Mouse (Mus musculus): Measurements from ENCODE around the gene Sec14l5.

Sec14l5 gene

DNA sequence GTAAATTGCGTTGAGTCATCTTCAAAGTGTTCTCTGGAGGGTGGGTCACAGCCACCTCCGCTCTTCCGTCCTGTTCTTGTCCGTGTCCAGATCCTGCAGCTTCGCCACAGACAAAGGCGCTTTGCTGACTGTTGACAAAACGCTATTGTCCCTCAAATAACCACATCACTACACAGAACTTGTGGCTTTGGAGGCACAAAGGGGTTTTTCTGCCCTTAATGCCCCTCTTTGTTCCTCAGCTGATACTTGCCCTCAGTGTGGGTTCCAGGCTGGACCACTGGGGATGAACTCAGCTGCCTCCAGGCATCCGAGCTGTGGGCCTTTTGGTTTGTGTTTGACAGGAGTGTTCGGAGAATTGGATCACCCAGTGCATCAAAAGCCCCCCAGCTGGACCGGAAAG, 3.6 kb downstream of the Sec14l5 start:
- in situ Hi-C loops (cut with MboI; ENCODE audit: unreplicated experiment in 2 of 2): loop anchor here in 1 of 2 experiments (5.0 kb wide), 1 partner anchor 42 kb away; no protein-coding TSS in a partner anchor

DNA sequence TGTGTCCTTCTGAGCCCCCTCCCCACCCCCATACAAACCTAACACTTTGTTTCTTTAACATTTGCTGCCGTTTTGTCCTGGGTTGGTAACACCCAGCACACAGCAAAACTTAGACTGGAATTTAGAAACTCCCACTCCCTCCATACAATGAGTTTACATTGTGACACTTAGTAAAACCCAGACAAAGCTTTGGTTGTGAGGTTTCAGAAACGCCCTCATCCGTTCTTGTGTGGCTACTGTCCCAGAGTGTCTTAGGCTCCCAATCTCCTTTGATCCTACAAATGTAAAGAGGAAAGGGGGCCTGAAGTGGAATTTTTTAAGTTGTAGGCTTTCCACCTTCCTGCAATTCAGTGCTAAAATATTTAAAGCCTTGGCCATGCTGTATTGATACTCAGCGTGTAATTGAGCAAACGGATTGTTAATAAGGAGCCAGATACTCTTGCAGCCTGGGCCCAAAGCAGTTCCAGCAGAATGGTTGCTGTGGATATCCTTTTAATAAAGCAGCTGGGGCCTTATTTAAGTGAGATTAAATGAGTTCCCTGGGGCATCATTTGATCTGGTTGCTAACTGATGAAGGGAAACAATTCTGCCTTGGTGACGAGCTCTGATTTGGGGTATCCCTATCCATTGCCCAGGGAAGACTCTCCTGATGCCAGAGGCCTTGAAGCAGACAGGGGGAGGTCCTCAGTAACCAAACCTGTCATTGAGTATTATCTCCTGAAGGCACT, 6.6 kb downstream of the Sec14l5 start:
- in situ Hi-C loops (cut with MboI; ENCODE audit: unreplicated experiment in 2 of 2): loop anchor here in 1 of 2 experiments (5.0 kb wide), 1 partner anchor 39 kb away; no protein-coding TSS in a partner anchor

DNA sequence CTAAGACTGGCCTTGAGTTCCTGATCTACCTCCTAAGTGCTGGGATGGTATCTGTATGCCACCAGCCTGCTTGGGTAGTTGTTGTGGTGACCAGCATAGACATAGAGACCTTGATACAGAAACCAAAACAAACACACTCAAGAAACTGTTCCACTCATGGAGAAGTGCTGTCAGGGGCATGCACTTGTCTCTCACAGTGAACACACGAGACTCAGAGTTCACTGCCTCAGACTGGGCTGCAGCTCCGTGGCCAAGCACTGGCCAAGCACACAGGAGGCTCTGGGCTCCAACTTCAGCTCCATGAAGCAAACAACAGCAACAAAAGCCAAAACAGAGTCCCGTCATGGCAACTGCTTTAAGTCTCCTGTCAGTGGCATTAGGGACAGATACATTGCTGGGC, 8.1 kb downstream of the Sec14l5 start:
- in situ Hi-C loops (cut with MboI; ENCODE audit: unreplicated experiment in 2 of 2): no loop called here

DNA sequence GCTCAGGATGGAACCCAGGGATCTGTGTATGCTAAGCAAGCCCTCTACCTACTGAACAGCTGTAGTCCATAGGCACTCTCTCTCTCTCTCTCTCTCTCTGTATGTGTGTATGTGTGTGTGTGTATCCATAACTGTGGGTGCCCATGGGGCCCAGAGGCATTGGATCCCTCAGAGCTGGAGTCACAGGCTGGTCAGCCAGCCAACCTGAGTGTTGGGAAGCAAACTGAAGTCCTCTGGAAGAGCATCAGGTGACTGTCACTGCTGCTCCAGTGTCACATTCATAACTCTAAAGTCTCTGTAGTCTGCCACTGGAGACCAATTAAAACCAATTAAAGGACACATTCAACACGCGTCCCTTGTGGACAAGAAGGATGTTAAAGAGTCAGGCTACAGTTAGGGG, 9.6 kb downstream of the Sec14l5 start:
- in situ Hi-C loops (cut with MboI; ENCODE audit: unreplicated experiment in 2 of 2): no loop called here

DNA sequence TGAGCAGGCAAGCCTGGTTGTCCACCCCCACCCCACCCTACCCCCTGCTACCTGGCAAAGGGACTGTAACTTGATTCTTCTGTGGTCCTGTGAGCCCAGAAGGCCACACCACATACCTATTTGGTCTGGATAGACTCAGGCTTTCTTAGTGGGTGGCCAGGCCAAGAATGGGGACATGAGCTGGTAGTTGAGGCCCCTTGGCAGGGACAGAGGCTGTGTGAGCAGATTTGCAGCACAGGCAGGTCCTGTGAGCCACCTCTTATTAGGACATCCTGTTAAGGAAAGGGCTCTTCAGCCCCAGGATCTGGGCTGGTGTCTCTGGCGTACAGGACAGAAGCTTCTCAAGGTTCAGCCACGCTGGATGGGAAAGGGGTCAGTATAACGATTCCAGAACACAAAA, 10.2 kb downstream of the Sec14l5 start:
- in situ Hi-C loops (cut with MboI; ENCODE audit: unreplicated experiment in 2 of 2): no loop called here

DNA sequence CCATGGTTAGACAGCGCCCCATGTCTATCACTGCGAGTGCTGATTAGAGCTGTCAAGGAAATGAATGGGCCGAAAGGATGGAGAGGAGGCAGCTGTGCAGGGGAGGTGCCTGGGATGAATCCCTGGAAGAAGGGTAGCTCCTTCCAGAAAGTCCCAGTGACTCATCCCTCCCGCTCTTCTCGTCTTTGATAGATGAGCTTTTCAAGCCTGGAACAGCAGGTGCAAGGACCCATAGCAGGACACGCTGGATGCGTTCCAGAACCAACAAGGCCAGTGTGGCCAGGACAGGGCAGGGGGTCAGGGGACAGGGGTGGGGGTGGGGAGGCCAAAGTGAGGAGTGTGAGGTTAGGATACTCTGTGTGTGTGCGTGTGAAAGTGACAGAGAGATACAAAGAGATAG, 12.3 kb downstream of the Sec14l5 start:
- in situ Hi-C loops (cut with MboI; ENCODE audit: unreplicated experiment in 2 of 2): no loop called here

DNA sequence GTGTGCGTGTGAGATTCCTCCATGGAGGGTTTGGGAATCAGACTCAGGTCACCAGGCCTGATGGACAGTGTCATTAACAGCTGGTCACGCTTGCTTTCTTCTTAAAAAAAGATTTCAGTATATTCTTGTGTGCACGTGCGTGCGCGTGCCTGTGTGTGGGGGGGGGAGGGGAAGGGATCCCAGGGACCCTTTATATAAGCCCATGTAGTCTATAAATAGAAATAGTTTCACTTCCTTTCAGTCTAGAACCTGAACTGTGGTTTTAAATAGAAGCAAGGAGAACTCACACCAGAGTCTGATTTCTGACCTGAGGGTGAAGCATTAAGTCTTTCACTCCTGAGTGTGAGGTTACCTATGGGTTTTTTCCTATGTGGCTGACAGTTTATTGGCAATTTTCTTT, 17.4 kb downstream of the Sec14l5 start:
- in situ Hi-C loops (cut with MboI; ENCODE audit: unreplicated experiment in 2 of 2): no loop called here

DNA sequence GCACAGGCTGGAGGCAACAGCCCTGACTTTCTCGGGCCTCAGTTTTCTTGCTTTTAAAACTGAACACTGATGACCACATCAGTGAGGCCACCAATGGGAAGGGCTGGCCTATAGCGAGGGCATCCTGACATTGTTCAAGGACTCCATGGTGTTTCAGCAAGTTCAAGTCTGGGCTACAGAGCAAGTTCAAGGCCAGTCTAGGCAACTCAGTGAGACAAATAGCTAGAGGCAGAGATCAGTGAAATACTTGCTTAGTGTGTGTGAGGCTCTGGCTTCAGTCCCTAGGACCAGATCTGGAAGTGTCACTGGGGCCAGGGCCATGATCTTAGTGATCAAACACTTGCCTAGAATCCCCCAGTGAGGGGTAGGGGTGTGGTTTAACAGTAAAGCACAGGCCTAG, 21.1 kb downstream of the Sec14l5 start:
- in situ Hi-C loops (cut with MboI; ENCODE audit: unreplicated experiment in 2 of 2): no loop called here

DNA sequence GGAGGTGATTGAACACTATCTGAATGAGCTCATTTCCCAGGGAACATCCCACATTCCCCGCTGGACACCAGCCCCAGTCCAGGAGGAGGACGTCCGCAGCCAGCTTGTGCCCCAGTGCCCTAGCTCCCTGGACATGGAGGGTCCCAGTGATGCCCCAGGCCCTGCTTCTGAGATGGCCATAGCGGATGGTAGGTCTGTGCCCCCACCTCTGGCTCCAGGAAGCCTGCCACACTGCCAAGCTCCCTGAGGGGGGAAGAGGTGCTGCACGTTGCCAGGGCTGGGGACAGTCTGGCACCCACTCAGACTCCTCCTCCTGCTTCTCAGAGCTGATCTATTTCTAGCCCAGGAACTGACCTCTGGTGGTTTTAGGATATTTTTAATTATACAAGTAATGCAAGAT, 21.9 kb downstream of the Sec14l5 start:
- in situ Hi-C loops (cut with MboI; ENCODE audit: unreplicated experiment in 2 of 2): no loop called here

DNA sequence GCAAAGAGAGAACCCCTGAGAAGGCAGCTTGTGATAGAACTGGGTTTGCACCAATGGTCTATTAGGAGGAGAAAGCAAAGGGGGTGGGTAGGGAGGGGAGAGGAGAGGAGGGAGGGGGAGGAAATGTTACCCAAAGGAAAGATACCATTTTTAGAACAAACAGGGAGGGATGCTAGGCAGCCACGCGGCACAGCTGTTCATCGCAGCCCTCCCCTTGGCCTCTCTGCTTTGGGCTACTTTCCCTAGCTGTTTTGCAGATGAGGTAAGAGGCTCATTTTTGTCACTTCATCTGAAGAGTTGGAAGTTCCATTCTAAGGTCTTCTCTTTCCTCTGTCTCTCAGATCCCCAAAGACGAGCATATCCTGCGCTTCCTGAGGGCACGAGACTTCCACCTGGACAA, 25.7 kb downstream of the Sec14l5 start:
- in situ Hi-C loops (cut with MboI; ENCODE audit: unreplicated experiment in 2 of 2): no loop called here

DNA sequence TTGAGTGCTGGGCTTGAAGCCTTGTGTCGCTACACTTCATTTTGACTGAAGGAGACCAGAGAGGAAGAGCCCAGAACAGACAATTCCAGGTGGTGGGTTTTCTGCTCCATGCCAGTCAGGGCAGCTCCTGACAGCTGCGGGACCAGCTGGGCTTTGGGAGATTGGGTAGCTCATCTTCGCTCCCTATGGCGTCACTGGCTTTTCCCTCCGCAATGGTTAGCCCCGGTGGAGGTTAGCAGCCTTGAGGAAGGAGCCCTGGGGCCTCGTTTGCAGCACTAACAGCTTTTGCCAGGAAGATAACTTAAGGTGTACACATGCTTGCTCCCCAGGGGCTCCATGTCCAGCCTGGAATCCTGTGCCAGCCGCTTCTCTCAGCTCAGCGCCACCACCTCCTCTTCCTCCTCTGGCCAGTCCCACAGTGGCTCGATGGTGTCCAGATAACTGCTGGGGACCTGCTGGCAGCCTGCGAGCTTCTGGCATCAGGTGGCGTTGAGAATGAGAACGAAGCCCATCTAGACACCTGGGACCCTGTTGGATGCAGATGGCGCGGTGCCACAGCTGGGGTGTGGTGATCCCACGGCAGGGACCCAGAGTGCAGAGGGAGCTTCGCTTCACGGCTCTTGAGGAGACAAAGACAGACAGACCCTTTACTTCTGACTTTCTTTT, 36.5 kb downstream of the Sec14l5 start:
- in situ Hi-C loops (cut with MboI; ENCODE audit: unreplicated experiment in 2 of 2): no loop called here

DNA sequence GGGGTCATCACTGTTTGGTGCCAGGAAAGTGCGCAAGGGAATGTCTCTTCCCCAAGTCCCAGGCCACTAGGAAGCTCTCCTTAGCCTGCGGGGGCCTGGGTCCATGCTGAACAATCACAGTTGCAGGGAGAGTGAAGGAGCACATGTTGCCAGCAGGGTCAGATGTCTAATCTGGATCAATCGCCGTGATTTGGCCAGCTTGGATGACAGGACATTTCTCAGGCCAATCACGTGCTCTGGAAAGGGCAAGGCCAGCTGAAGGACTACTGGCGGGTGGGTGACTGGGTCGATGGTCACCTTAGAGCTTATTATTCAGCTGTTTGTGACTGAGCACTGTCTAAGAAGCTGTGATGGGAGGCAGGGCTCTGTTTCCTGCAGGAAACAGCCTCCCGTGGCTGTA, 37.2 kb downstream of the Sec14l5 start:
- in situ Hi-C loops (cut with MboI; ENCODE audit: unreplicated experiment in 2 of 2): no loop called here

DNA sequence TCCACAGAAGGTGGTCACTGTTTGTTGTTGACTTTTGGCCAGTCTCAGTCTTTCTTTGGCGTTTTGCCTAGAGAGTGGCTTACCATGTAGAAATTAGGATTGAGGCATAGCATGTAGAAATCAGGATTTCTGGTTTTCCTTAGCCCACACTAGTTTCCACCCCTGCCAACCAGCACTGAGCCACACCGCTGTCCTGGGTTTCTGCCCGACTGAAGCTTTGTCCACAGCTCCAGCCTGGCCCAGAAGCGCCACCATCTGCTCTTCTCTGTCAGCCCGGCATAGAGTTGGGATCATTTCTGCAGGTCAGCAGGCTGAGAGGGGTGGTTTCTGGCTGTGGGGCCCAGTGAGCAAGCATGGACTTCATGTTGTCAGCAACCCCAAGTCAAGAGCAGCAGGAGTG, 38.0 kb downstream of the Sec14l5 start:
- in situ Hi-C loops (cut with MboI; ENCODE audit: unreplicated experiment in 2 of 2): no loop called here

DNA sequence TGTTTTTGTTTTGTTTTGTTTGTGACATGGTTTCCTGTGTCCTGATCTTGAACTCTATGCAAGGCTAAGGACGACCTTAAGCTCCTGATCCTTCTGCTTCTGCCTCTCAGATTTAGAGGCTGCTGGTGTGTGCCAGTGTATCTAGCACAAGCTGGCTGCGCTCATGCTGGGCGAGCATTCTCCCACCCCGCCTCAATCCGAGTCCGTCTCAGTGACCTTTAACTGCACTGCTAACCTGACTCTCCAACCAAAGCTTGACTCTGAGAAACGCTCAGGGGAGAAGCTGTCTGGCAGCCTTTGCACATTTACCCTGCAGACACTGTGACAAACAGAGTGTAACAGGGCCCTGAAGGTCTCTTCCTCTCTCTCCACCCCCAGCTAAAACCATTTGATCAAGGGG, 38.8 kb downstream of the Sec14l5 start:
- in situ Hi-C loops (cut with MboI; ENCODE audit: unreplicated experiment in 2 of 2): no loop called here

DNA sequence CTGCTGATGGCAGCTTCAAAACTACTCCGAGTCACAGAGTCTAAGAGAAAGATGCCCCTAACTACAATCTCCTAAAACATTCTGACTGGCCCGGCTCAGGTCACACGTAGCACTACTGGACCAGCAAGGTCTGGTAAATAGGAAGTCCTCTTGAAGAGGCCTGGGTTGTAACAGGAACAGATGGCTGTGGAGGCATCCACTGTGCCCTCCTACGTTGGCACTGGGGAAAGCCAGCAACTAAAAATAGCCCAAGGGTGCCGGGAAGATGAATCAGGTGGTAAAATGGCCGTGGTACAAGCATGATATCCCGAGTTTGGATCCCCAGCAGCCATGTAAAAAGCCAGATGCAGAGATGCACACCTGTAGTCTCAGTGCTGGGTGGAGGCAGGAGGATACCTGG, 39.3 kb downstream of the Sec14l5 start:
- in situ Hi-C loops (cut with MboI; ENCODE audit: unreplicated experiment in 2 of 2): no loop called here

DNA sequence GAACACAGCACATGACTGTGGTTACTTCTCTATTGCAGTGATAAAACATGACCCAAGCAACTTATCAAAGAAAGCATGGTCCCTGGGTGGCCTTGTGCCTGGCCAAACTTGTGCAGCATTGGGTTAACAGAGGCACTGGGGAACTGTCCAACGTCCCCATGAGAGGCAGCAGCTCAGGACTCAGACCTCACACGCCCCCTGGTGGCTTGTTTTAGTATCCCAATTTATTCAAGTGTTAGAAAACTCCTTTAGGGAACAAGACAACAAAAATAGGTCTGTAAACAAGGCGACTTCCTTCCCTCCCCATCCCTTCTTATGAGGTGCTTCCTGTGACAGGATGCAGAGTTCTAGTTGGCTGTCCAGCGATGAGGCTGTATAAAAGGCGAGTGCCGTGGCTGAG, 48.2 kb downstream of the Sec14l5 start:
- in situ Hi-C loops (cut with MboI; ENCODE audit: unreplicated experiment in 2 of 2): loop anchor here in 1 of 2 experiments (10.0 kb wide), 1 partner anchor 140 kb away; the partner anchor contains the start of gene Ubn1

DNA sequence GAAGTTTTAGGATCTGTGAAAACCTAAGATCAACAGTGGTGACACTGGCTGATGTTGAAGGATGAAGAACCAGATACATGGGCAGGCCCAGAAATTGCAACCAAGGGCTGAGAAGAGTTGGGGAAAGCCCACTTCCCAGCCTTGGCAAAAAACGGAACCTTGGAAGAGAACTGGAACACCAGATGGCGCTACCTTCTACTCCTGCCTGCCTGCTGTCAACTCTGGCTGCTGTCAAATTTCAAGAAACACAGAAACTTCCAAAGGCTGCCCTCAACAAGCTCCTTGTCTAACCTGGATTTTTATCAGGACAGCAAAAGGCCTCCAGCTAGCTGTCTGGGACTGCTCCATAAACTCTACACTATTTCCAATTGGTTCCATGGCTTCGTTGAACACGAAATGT, 55.8 kb downstream of the Sec14l5 start:
- in situ Hi-C loops (cut with MboI; ENCODE audit: unreplicated experiment in 2 of 2): loop anchor here (5.0 to 10.0 kb wide), 2 partner anchors 40 to 1272 kb away; no protein-coding TSS in a partner anchor

DNA sequence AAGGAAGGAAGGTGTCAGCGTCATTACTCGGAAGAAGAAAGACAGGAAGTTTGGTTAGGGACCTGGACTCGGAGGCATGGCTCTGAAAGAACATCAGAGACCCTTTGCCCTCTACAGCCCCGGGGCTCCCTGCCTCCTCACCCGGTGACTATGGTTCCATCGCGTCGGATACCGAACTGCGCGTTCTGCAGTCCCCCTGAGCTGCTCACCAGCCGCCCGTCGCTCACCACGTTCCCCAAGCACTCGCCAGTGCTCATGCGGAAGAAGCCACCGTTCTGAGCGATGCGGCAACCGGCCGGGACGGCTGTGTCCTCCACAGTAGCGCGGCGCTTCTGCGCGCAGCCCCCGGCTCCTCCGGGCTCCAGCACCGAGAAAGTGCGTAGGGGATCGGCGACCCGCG, 56.3 kb downstream of the Sec14l5 start:
- in situ Hi-C loops (cut with MboI; ENCODE audit: unreplicated experiment in 2 of 2): loop anchor here (5.0 to 10.0 kb wide), 2 partner anchors 39 to 1272 kb away; no protein-coding TSS in a partner anchor

DNA sequence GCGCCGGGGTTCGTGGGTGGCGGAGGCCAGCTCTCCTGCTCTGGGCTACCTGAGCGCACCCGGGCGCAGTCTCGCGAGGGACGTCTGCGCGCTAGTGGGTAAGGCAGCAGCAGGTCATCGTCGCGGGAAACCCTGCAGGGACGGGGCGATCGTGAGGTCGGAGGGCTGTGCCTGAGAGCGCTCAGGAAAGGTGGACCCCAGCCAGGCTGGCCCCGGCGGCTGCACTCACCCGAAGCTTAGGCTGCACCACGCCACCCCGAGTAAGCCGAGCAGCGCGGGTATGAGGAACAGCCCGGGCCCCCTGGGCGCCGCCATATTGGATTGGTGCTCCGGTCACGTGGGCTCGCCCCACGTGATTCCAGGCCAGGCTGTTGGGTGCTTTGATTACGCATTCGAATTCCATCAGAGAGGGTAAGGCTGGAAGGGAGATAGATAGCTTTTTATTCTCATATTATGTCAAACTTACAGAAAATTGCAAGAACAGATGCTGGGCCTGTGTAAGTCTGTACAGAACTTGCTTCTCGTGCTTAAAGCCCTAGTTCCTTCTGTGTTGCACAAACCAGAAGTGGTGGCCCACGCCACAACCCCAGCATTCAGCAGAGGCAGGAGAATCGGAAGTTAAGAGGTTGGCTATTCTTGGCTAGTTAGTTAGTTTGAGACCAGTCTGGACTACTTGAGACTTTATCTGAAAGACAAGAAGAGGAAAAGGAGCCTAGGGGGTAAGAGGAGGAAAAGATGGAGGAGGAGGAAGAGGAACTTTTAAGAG, 56.9 kb downstream of the Sec14l5 start, which contains the start of gene Nagpa:
Nagpa (minus strand) TSS at position 345 of the 766 bp plus-strand sequence.
- in situ Hi-C loops (cut with MboI; ENCODE audit: unreplicated experiment in 2 of 2): loop anchor here (5.0 to 10.0 kb wide), 2 partner anchors 38 to 1271 kb away; no protein-coding TSS in a partner anchor

DNA sequence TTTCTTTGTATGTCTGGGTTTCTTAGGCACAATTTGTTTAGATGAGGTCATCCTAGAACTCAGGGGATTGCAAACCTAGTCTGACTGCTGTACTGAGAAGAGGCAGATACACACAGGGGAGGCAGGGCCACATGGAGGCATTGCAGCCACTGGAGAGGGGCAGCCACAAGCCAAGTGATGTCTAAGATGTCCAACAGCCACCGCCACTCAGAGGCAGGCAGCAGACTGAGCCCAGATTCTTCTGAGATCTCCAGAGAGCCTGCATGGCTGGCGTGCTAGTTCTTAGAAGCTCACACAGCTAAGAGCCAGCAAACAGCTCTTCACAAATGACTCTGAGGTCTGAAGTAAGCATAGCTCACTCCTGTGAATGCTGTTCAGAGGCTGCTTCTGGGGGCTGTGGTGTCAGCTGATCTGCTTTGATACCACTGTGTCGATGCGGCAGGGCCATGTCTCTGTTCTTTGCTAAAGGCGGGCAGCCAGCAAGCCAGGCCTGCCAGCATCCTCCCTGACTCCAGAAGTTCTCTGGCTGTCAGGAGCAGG, 58.6 kb downstream of the Sec14l5 start:
- in situ Hi-C loops (cut with MboI; ENCODE audit: unreplicated experiment in 2 of 2): loop anchor here in 1 of 2 experiments (5.0 to 10.0 kb wide), 2 partner anchors 37 to 1269 kb away; no protein-coding TSS in a partner anchor

DNA sequence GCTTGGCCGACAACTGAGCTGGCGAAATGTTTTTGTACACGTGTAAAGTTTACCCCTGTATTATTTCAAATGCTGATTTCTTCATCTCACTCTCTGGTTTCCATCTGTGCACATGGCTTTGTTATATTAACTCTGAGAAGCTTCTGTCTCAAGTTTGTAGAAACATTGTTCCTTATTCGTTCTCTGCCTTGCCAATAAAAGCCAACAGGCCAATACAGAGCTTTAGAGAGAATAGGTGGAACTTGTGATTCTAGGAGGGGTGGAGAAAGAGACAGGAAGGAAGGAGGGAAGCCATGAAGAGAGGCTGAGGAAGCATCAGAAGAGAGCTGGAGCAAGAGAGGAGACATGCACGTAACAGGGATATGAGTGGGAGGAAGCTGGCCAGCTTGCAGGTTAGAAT, 59.1 kb downstream of the Sec14l5 start:
- in situ Hi-C loops (cut with MboI; ENCODE audit: unreplicated experiment in 2 of 2): loop anchor here in 1 of 2 experiments (5.0 to 10.0 kb wide), 2 partner anchors 36 to 1269 kb away; no protein-coding TSS in a partner anchor

Data from v-Abl transformed pro-B cells (cell line).